Mouse (Mus musculus) A20 (cell line): ENCODE results near the gene Stx8.

Experiments
- DNase-seq: peaks from one replicate; pipeline ENCODE4 v3.0.0-alpha.2; 2011; ENCODE audit warnings: low read depth, low spot score

Gene Stx8

DNA sequence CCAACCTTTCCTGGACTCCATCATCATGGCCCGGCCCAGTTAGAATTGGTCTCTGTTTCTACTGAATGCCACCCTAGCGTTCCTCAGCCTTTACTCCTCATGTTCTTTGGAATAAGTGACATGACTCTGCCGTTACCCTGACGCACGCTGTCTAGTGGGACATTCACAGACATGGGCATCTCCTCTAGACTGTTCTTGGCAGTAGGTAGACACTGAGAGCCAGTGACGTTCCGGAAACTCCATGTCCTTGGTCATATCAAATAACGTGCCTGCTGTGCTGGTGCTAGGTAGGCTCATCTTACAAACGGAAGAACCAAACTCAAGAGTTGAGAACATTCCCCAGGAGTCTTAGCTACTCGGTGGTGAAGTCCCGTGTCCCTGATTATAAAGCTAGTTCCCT, 231.5 kb downstream of the Stx8 start:
- no peak for DNase-seq

DNA sequence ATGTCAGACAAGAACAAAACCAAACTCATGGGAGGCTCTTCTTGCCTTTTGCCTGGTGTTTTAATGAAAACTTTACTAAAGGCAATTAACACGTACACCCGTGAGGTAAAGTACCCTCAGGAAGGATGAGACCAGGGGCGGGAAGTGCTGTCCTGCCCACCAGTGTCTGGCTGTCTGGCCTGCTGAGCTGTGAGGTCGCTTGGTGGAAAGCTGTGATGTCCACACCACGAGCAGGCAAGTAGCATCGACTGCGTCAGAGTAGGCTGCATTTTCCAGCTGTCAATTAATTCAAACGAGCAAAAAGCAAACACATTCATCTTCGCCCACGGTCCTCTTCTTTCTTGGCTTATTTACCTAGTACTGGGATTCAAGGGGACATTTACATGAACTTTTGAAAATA, 232.7 kb downstream of the Stx8 start:
- no peak for DNase-seq

DNA sequence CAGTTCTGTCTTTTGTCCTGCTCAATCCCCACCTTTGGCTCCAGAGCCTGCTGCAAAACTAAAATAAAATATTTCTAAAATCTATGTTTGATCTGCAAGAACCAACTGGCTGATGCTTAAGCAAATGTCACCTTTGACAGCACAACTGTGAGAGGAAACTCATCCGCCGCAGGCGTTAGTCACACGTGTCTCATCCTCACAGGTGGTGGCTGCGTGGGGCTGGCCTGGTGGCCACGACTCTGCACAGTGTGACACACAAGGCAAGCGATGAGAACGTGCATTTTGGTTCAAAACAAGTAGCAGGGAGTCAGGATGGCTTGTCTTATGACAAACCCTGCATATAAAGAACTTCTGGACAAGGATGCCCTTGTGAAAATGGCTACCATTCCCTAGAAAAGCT, 233.1 kb downstream of the Stx8 start:
- peak; percentile 70 for DNase-seq

DNA sequence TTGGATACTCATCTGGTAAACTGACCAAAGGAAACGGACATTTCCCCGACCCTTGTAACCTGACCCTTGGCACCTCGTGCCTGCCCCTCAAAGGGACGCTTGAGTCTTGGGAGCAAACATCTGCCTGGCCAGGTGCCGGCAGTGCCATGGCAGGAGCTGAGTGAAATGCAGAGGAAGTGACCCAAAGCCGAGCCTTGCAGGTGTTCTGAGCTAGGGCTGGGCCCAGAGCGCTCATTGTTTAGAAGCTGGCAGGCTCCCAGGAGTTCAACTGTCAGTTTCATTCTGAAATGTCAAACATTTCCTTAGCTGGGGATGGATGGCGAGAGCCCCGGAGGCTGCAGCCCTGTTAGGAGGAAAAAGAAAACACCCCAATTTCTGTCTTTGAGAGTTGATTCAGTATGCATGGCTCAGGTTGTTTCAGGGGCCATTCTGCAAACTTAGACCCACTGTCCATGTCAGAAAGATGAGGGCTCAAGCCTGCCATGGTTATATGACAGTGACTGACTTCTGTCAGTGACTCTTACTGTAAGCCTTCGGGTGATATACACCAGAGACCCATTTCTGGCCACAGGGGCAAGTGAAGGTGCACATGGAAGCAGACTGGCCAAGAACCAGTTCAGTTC, 233.9 kb downstream of the Stx8 start:
- peak; percentile 93 for DNase-seq

DNA sequence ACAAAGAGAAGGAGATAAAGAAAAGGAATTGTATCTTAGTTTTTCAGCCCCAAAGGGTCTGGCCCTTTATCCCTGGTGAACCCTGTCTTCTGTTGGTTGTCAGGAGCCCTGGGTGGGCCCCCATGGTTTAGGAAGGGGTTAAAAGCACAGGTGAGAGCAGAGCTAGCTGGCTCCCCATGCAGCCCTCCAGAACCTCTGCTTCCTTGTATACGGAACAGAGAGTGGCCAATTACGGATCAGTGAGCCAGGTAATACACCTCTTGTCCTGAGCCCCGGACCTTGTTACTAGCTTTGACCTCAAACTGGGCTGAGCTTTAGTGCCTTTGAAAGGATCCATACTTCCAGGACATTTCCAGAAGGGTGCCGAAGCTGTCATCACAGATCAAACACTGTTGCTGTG, 234.5 kb downstream of the Stx8 start:
- DNase-seq = no peak

DNA sequence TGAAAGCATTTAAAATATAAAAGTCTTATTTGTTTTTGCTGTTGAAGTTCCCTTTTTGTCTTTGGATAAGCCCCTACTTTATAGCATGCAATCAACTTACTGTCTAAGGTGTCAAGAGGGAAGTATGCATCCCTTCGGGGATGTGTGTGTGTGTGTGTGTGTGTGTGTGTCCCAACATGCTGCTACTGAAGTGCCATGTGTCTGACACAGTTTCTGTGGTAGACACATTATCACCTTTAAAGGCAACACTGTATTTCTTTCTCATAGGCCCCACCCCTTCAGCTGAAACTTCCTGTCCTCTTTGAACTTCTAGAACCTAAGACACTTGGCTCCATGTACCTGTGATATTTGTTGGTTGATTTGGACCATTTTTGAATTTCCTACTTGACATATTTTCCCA, 235.1 kb downstream of the Stx8 start:
- peak; percentile 59 for DNase-seq

DNA sequence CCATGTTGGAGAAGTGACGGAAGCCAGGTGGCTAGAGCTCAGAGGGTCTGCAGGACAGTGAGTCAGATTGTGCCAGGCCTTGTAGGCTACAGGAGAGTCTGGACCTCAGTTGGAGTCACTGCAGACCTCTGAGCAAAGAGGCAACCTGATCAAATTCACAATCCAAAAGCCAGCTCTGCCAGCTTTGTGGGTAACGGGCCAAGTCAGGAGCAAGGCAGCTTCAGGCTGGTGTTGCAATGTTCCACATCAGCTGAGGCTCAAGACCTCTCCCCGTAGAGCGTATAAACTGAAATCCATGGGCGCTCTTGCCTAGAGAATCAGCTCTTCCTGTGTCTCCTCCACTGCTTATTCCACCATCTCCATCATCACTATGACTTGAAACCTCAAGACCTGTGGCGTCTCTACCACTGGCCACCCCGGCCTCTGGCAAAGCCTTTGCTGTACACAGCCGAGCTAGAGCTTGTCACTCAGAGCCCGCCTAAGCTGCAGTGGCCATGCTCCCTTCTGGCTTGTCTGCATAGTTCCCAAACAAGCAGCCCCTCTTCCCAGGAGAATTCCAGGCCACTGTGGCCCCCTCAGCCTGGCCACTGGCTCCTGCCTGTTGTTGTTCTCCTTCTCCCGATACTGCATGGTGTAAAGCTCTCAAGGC, 235.9 kb downstream of the Stx8 start:
- DNase-seq = no peak

DNA sequence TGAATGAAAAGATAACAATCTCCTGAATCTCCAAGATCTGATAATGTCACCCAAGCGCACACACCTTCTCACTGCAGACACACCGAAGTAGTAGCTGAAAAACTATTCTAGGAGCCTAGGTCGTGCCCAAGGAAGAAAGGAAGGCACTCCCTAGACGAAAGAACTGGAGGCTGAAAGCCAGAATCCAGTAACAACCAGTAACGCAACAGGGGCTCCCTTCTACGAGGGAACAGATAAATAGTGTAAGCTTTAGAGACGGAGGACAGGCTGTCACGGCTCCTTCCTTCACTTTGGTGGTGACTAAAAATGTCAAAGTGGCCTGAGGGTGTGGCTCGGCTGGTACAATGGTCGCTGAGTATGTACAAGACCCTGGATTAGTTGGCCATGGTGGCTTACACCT, 236.6 kb downstream of the Stx8 start:
- DNase-seq = no peak

DNA sequence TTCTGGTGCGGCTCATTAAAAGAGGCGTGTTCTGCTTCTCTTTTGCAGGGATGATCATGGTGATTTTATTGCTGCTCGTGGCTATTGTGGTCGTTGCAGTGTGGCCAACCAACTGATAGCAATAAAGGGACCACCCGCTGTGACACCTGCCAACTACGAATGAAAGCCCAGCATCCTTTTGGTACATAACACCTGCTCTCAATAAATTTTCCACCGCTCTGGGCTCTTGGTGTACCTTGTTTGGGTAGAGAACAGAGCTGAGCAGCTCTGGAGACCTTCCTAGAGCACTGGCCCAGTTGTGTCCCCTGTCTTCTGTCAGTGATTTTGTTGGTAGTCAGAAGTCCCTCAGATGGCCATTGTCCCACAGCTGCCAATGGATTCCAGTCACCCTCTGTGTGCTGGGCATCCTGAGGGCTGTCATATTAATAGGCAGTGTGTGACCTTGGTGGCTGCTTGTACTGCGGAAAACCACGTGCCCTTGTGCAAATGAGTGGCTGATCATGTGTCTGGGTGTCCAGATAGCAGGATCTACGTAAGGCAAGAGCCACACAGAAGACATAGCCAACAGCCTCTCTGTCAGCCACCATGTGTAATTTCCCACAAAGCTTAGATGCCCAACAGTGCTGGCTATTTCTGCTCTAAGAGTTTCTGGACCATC, 237.8 kb downstream of the Stx8 start:
- DNase-seq = peak; percentile 77

DNA sequence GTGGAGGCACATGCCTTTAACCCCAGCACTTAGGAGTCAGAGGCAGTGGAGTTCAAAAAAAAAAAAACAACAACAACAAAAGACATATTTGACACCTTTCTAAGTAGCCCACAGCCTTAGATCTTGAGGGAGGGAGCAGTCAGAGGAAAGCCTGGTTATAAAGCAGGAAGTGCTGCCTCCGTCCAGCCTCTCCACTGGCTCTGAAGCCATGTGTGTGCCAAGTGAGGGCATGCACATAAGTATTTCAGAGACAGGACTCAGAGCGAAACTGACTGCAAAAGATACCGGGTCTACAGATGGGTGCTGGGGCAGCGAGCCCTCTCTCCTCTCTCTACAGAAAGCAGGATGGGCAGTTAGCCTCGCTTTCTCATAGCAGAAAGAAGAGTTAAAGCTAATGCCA, 238.4 kb downstream of the Stx8 start:
- peak; percentile 52 for DNase-seq

DNA sequence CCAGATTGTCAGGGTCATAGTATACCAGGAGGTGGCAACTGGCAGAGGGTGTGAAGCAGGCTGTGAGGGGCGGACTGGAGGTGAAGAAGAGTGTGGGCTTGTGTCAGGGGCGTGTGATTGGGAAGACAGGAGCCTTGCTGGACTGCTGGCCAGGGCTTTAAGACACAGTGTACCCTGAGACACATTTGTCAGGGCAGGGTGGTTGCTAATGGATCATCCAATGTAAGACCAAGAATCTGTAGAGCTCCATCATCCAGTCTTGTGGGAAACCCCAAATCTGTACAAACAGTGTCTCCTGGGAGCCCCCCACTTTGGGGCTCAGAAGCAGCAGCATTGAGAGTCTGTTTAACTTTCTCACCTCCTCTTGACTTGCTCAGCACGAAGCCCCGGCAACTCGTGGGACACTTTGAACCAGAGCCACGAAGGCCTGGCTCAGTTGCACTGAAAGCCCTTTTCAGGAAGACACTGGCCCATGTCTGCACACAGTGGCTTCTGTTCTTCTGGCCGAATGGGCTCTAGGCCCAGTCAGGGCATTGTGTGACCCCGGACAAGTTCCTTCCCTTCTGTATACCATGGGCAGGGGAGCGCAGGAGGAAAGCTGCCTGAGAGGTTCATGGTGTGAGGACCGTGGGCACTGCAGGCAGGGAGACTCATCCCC, 239.7 kb downstream of the Stx8 start:
- DNase-seq = no peak

DNA sequence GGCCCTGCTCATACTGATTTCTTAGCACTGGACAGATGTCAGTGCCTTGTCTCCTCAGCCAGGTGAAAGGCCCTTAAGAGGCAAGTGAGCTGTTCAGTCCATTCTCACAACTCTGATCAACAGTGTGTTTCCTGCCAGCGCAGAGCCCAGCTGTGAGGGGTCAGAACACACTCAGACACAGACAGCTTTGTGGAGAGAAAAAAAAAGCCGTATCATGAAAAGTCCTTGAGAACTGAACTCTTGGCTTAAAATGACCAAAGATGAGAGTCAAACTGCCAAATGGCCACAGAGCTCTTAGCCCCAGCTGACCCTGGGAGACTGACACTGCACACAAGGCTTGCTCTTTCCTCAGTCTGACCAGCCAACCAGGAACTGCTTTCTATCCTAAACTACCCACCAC, 242.0 kb downstream of the Stx8 start:
- DNase-seq = no peak

DNA sequence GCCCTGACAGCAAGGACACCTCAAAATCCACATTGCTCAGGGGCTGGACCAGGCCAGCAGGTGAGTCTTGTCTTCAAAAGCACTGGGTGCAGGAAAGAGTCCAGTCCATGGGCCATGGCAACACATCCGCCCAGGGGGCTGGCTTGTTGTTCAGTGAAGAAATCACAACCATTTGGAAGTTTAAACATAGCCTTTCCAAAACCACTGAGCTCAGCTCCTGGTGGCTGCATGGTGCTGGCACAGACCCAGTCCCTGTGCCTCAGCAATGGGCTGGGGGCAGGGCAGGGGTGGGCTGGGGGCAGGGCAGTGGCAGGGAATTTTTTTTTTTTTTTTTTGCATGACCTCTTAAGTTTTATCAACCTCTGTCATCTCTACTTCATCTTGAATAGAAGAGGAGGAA, 242.6 kb downstream of the Stx8 start:
- no peak for DNase-seq

DNA sequence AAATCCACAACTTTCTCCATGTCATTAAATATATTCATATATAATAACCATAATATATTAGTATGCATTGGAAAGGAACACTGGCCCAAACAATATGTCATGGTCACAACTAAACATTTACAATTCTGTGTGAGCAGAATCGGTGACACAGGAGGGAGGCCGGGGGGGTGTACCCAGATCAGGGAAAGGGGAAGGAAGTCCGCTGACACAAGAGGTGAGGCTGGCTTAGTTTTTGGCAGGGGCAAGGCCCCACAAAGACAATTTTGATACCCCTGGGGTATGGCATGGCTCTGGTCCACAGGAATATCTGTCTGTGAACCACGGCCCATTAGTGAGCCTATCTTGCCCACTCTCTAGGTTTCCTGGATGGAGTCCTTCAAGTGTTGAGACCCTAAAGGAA, 243.5 kb downstream of the Stx8 start:
- no peak for DNase-seq

DNA sequence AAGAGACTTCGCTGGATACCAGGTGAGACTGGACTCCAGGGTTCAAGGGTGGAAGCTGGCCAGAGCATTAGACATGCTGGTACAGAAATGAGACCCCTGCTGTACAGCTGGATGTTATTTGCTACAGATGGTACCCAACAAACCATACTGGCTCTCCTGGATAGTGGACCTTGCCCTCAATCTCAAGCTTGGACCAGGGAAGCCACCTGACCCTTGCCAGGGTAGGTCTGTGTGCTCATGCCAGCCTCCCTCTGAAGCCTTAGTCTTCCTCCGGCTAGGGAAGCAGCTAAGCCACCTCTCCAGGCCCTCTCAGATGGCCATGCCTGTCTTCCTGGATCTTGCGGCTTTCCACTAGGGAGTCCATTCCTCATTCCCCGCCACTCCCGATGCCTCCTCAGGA, 244.7 kb downstream of the Stx8 start:
- no peak for DNase-seq

DNA sequence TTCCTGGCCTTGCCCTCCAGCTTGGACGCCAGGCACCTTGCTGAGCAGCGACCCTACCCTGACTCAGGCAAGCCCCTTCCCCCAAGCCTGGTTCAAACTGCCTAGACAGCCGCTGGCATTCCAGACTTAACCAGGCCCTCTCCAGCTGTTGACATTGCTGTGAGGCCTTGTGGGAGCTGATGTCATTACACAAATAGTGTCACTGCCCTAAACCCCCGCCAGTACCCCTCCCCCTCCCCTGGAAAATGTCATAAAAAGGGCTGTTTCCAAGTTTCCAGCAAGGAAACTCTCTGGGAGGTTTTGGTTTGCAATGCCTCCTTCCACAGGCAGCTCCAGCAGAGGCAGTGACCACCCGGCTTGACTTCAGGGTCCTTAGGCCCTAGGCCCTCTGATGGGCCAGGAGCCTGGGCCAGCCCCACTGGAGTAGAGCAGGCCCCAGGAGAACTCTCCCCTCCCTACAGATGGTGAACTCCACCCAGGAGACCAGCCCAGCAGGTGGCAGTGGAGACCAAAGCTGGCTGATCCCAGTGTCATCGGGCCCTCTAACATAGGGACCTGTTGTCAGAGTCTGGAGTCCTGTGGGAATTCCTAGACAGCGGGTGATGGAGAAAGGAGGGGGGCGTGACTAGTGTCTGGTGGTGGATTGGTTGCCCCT, 246.1 kb downstream of the Stx8 start:
- DNase-seq = no peak

DNA sequence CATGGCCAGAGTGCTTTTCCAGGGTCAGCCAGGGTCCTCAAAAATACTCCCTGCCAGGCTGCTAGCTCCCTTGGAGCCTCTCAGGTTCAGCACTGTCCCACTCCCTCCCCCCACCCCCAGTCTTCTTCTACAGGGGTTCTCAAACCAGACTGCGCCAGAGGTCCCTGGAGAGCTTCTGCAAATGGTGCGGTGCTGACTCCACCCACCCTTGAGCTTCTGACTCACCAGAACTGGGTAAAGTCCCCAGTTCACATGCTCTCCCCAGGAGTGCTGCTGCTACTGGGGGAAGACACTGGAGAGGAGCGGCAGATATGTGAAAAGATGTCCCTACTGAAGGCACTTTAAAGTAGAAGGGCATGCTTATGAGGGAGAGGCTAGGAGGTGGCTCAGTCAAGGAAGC, 247.9 kb downstream of the Stx8 start:
- peak; percentile 77 for DNase-seq

DNA sequence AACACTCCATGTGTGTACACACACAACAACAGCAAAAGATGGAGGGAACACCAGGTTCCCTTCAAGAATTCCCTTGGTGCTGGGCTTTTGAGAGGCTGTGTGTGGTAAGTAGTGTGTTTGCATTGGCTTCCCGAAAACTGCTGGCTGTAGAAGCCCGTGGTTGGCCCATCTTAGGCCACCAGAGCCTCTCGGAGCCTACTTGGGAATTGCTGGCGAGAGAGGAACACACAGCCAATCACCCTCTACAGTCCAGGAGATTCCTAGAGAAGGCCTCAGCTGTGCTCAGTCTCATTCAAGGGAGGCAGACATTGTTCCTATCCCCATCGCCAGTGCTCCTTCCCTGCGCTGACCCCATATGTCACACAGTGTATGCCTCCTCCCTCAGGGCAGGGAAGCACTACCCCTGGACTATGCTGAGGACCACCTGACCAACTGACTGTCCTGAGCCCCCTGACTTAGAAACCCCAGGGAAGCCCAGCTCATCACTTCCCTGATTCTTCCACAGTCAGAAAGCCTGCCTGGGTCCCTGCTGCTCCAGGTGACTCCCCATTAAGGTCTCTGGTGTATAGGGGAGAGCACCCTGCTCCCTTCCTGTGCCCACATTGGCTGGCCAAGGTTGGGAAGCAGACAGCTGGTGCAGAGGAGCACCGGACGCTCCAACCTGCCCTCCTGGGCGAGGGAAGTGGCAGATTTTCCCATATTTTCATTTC, 248.7 kb downstream of the Stx8 start:
- DNase-seq = no peak

DNA sequence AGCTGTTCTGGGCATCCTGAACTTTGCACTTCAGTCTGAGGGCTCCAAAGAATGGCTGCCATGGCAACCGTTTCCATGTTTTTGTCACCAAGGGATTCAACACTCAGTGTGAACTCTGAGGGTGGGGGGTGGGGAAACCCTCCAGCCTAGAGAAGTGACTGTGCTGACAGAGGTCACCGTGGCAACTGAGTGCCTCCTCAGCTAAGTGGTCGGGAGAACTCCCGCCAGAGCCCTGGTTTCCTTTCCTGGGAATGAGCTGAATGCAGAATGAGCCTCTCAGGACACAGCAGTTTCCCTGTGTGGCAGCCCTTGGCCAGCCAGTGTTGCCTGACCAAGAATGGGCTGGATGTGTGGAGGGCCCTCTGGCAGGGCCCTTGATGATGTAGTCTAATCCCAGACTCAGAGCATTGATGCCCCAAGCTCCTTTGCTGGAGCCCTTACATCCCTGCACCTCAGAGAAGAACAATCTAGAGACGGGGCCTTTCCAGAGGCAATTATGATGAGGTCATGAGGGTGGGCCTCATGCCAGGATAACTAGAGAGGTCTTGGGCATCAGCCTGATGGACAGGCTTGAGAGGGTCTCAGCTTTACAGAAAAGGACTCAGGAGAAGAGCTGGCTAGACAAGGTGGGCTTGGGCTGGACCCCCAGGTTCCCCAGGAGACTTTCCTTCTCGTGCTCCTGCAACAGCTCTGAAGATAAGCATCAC, 249.4 kb downstream of the Stx8 start:
- DNase-seq = no peak

DNA sequence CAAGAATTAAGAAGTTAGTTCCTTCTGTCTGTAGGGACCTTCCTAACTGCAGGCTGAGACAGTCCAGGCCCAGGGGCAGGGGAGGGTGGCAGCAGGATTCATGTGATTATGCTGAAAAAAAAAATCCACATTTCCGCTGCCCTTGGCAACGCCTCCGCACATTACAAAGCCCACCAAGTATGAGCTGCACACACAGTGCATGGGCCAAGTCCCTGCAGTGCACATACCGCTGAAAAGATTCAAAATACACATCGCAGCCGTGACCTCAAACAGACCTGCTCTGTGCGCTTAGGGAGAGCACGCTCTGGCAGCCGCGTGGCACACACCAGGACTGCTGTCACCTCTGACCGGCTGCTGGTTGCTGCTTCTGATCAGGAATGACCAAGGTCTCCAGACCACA, 250.0 kb downstream of the Stx8 start:
- no peak for DNase-seq

DNA sequence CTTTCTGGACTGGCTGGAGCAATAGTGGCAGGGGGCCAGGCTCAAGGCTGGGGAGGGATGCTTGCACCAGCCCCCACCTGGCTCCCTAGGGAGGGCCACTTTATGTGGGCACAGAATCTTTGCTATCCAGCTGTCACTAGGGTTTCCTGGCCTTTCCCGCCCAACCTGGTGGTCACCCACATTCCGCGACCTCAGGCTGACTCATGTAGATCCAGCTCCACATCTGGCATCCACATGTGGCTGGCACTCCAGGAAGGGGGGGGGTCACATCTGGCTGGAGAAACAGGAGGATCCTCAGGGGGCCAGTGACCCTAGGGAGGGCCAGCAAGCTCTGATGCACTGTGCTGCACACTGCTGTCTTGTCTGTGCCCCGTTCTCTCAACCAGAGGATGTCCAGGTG, 254.7 kb downstream of the Stx8 start:
- no peak for DNase-seq
